Mouse (Mus musculus): ENCODE measurements at regions not wholly inside any gene's neighbourhood (a gene's known extent, or its start where the extent isn't known, plus 50 kb on each side); places are given as distances from the start of the nearest gene placed in this dataset.

DNA sequence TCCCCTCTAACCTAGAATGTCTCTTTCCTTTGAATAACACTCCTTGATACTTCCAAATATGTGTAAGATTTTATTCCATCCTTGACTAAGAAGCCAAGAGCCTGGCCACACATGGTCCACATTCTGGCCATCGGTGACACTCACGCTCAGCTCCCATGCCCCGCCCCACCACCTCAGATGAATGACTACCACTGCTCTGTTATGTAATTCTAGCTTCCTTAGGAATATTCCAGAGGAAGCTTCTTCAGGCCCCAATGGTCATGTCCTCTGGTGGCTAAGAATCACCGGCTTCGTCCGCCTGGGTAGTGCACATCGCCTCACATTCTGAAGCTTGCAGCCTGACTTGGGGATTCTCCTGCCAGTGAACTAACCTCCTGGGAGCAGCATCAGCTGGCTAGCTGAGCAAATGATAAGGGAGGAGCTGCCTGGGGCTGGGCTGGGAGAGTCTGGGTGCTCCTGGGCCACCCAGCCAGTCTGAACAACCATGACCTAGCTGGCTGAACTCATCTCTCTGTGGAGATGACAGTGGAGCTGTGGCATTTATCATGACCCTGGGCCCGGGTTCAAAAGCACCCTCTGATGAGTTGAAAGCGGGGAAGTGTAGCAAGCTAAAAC lies 413.1 kb downstream of the Cbln4 start:
- no peak for DNase-seq (ENCODE audit: low spot score)
- no peak for ATAC-seq (ENCODE audit: low FRiP score)
- Histone ChIP-seq H3K27ac (no peak overlapping the region), H3K9ac (no peak overlapping the region), H3K4me2 (replicated peaks) (no peak overlapping the region), H3K4me1 (replicated peaks; ENCODE audit: control insufficient read depth, insufficient read depth, low read length) (0 out of 2 replicates have a peak, but pooled peaks cover 4% of the 10 kb centered on the region), H3K36me3 (replicated peaks; ENCODE audit: control insufficient read depth, insufficient read depth) (no peaks in the 10 kb centered on the region), H3K27me3 (ENCODE audit: control insufficient read depth, insufficient read depth, low read length) (no peaks in the 10 kb centered on the region), H3K4me3 (replicated peaks; ENCODE audit: low read length) (no peak overlapping the region), H3K9me3 (ENCODE audit: control insufficient read depth, low read length) (no peaks in the 10 kb centered on the region)
- WGBS: 88% methylated on average over 9 of the region's 9 CpGs

- Histone ChIP-seq H3K27me3 (ENCODE audit: control insufficient read depth, insufficient read depth, low read length) (no peaks in the 10 kb centered on the region), H3K4me1 (replicated peaks; ENCODE audit: control insufficient read depth, insufficient read depth, low read length) (0 out of 2 replicates have a peak, but pooled peaks cover under 1% of the 10 kb centered on the region), H3K9me3 (ENCODE audit: control insufficient read depth, low read length) (no peaks in the 10 kb centered on the region), H3K36me3 (replicated peaks; ENCODE audit: control insufficient read depth, insufficient read depth) (no peaks in the 10 kb centered on the region), H3K4me2 (replicated peaks) (no peak overlapping the region), H3K4me3 (replicated peaks; ENCODE audit: low read length) (no peak overlapping the region), H3K27ac (no peak overlapping the region), H3K9ac (no peak overlapping the region)
- 92% methylated on average over 10 of the region's 10 CpGs for WGBS
- ATAC-seq (ENCODE audit: low FRiP score) (no peak), DNase-seq (ENCODE audit: low spot score) (no peak)
Measured at GRCm38 (mm10) chr2:171628182-171628850, 414.9 kb downstream of the Cbln4 start.

GRCm38 (mm10) chr2:171620668-171621067 lies 422.6 kb downstream of the Cbln4 start:
- peak overlapping the region; percentile 3; the same call in 1 of the 2 replicates for H3K27ac ChIP-seq
- no peaks in the 10 kb centered on the region for H3K9me3 ChIP-seq (ENCODE audit: control insufficient read depth, low read length)
- WGBS: 38% methylated on average over 5 of the region's 5 CpGs
- no peak overlapping the region for H3K4me2 ChIP-seq (replicated peaks)
- DNase-seq (ENCODE audit: low spot score) (no peak), ATAC-seq (ENCODE audit: low FRiP score) (no peak)
- H3K9ac ChIP-seq: no peak overlapping the region
- no peak overlapping the region for H3K4me3 ChIP-seq (replicated peaks; ENCODE audit: low read length)
- H3K4me1 ChIP-seq (replicated peaks; ENCODE audit: control insufficient read depth, insufficient read depth, low read length): no peaks in the 10 kb centered on the region; the same call in 1 of the 2 replicates
- H3K36me3 ChIP-seq (replicated peaks; ENCODE audit: control insufficient read depth, insufficient read depth): no peaks in the 10 kb centered on the region
- H3K27me3 ChIP-seq (ENCODE audit: control insufficient read depth, insufficient read depth, low read length): no peaks in the 10 kb centered on the region

- ATAC-seq (ENCODE audit: low FRiP score): 0 out of 2 replicates have a peak, but pooled peaks have one; percentile 31
- peak overlapping the region; percentile 16; the same call in 1 of the 2 replicates for H3K27ac ChIP-seq
- 73% methylated on average over 2 of the region's 2 CpGs for WGBS
- H3K9me3 ChIP-seq (ENCODE audit: control insufficient read depth, low read length): no peaks in the 10 kb centered on the region
- H3K36me3 ChIP-seq (replicated peaks; ENCODE audit: control insufficient read depth, insufficient read depth): no peaks in the 10 kb centered on the region
- no peak overlapping the region for H3K4me2 ChIP-seq (replicated peaks)
- no peak overlapping the region for H3K9ac ChIP-seq
- no peak for DNase-seq (ENCODE audit: low spot score)
- H3K4me1 ChIP-seq (replicated peaks; ENCODE audit: control insufficient read depth, insufficient read depth, low read length): no peaks in the 10 kb centered on the region; the same call in 1 of the 2 replicates
- H3K4me3 ChIP-seq (replicated peaks; ENCODE audit: low read length): no peak overlapping the region
- no peaks in the 10 kb centered on the region for H3K27me3 ChIP-seq (ENCODE audit: control insufficient read depth, insufficient read depth, low read length)
Measured at GRCm38 (mm10) chr2:171620253-171620652, 423.0 kb downstream of the Cbln4 start.

- DNase-seq (ENCODE audit: low spot score) (no peak), ATAC-seq (ENCODE audit: low FRiP score) (no peak)
- no peak overlapping the region for H3K4me3 ChIP-seq (replicated peaks; ENCODE audit: low read length)
- 74% methylated on average over 4 of the region's 4 CpGs for WGBS
- no peak overlapping the region for H3K9ac ChIP-seq
- H3K4me1 ChIP-seq (replicated peaks; ENCODE audit: control insufficient read depth, insufficient read depth, low read length): no peaks in the 10 kb centered on the region; the same call in 1 of the 2 replicates
- no peak overlapping the region for H3K4me2 ChIP-seq (replicated peaks)
- H3K36me3 ChIP-seq (replicated peaks; ENCODE audit: control insufficient read depth, insufficient read depth): no peaks in the 10 kb centered on the region
- no peaks in the 10 kb centered on the region for H3K27me3 ChIP-seq (ENCODE audit: control insufficient read depth, insufficient read depth, low read length)
- no peaks in the 10 kb centered on the region for H3K9me3 ChIP-seq (ENCODE audit: control insufficient read depth, low read length)
- no peak overlapping the region for H3K27ac ChIP-seq
Measured at GRCm38 (mm10) chr2:171618771-171619170, 424.5 kb downstream of the Cbln4 start.

GRCm38 (mm10) chr2:171618333-171618732 lies 424.9 kb downstream of the Cbln4 start:
- H3K27me3 ChIP-seq (ENCODE audit: control insufficient read depth, insufficient read depth, low read length): no peaks in the 10 kb centered on the region
- no peaks in the 10 kb centered on the region for H3K9me3 ChIP-seq (ENCODE audit: control insufficient read depth, low read length)
- no peak overlapping the region for H3K4me2 ChIP-seq (replicated peaks)
- no peaks in the 10 kb centered on the region for H3K36me3 ChIP-seq (replicated peaks; ENCODE audit: control insufficient read depth, insufficient read depth)
- no peak overlapping the region for H3K27ac ChIP-seq
- WGBS: 79% methylated on average over 9 of the region's 9 CpGs
- ATAC-seq (ENCODE audit: low FRiP score) (no peak), DNase-seq (ENCODE audit: low spot score) (no peak)
- no peak overlapping the region for H3K4me3 ChIP-seq (replicated peaks; ENCODE audit: low read length)
- no peaks in the 10 kb centered on the region; the same call in 1 of the 2 replicates for H3K4me1 ChIP-seq (replicated peaks; ENCODE audit: control insufficient read depth, insufficient read depth, low read length)
- H3K9ac ChIP-seq: no peak overlapping the region

DNA sequence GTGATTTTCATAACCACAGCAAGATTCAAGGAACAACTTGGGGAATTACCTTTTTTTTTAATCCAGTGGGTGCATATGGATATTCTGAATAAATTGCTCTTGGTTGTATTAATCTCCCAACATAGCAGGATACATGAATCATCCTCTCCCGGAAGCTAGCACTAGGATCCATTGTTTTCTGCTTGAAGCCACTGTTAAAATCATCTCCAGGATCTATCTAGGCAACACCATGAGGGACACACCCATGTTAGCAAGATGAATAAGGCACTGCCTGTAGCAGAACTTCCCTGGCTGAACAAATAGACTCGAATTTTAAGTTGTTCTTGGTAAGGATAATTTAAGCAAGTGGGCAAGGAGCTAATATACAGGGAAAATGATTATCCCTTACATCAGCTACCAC lies 427.8 kb downstream of the Cbln4 start:
- H3K36me3 ChIP-seq (replicated peaks; ENCODE audit: control insufficient read depth, insufficient read depth): no peaks in the 10 kb centered on the region
- DNase-seq (ENCODE audit: low spot score) (no peak), ATAC-seq (ENCODE audit: low FRiP score) (no peak)
- WGBS: 68% methylated on average over 2 of the region's 2 CpGs
- no peaks in the 10 kb centered on the region for H3K4me1 ChIP-seq (replicated peaks; ENCODE audit: control insufficient read depth, insufficient read depth, low read length)
- no peak overlapping the region for H3K9ac ChIP-seq
- H3K4me2 ChIP-seq (replicated peaks): no peak overlapping the region
- no peaks in the 10 kb centered on the region for H3K9me3 ChIP-seq (ENCODE audit: control insufficient read depth, low read length)
- H3K4me3 ChIP-seq (replicated peaks; ENCODE audit: low read length): no peak overlapping the region
- H3K27me3 ChIP-seq (ENCODE audit: control insufficient read depth, insufficient read depth, low read length): no peaks in the 10 kb centered on the region
- no peak overlapping the region for H3K27ac ChIP-seq

GRCm38 (mm10) chr2:171605064-171605463 lies 438.2 kb downstream of the Cbln4 start:
- Histone ChIP-seq H3K36me3 (replicated peaks; ENCODE audit: control insufficient read depth, insufficient read depth) (no peaks in the 10 kb centered on the region), H3K9ac (no peak overlapping the region), H3K4me3 (replicated peaks; ENCODE audit: low read length) (no peak overlapping the region), H3K4me1 (replicated peaks; ENCODE audit: control insufficient read depth, insufficient read depth, low read length) (no peaks in the 10 kb centered on the region), H3K27ac (no peak overlapping the region), H3K9me3 (ENCODE audit: control insufficient read depth, low read length) (no peaks in the 10 kb centered on the region), H3K27me3 (ENCODE audit: control insufficient read depth, insufficient read depth, low read length) (no peaks in the 10 kb centered on the region), H3K4me2 (replicated peaks) (no peak overlapping the region)
- 72% methylated on average over 5 of the region's 5 CpGs for WGBS
- no peak for ATAC-seq (ENCODE audit: low FRiP score)
- DNase-seq (ENCODE audit: low spot score): no peak

DNA sequence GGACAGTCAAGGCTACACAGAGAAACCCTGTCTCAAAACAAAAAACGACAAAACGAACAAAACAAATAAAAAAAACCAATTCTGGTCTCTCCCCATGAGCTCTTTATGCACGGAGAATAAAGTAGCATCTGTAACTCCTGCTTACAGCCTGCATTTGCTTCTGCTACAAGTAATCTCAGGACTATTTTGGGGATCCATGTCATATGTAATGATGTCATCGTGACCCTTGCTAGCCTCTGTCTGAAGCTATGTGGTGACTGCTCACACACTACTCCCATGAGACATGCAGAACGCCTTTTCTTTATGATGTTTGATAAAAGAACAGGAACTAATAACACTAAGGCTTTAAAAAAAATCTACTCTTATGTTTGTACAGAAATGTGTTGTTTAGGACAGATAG lies 448.0 kb downstream of the Cbln4 start:
- Histone ChIP-seq H3K27ac (no peak overlapping the region), H3K9me3 (ENCODE audit: control insufficient read depth, low read length) (no peaks in the 10 kb centered on the region), H3K9ac (no peak overlapping the region), H3K4me3 (replicated peaks; ENCODE audit: low read length) (no peak overlapping the region), H3K4me2 (replicated peaks) (no peak overlapping the region), H3K27me3 (ENCODE audit: control insufficient read depth, insufficient read depth, low read length) (no peaks in the 10 kb centered on the region), H3K4me1 (replicated peaks; ENCODE audit: control insufficient read depth, insufficient read depth, low read length) (peaks cover 10% of the 10 kb centered on the region; the same call in 1 of the 2 replicates), H3K36me3 (replicated peaks; ENCODE audit: control insufficient read depth, insufficient read depth) (no peaks in the 10 kb centered on the region)
- ATAC-seq (ENCODE audit: low FRiP score): no peak
- 66% methylated on average over 5 of the region's 5 CpGs for WGBS
- DNase-seq (ENCODE audit: low spot score): no peak

Data from hindbrain, embryonic 14.5 days (tissue).